Mouse (Mus musculus) ES-Bruce4 (cell line): ENCODE measurements around the gene Nrxn3.

ENCODE experiments used
- CTCF ChIP-seq: IDR thresholded peaks from one replicate; pipeline ENCODE4 v1.8.1; 2011; ENCODE audit warnings: low read depth, low read length
- EP300 ChIP-seq: IDR thresholded peaks from 2 replicates; pipeline ENCODE4 v1.6.1; 2011; ENCODE audit warnings: low read depth, low read length; ENCODE audit not compliant: insufficient read depth

GRCm38 (mm10) chr12:88900728-88901080 lies 178.0 kb downstream of the Nrxn3 start:
- TF ChIP-seq EP300 (no peak), CTCF (no peak)
